Mouse (Mus musculus): ENCODE measurements around the gene Olfr370. TPM values are rescaled to one million over a fixed set of nuclear protein-coding genes. Genes with fewer than 3 reads are reported as not detected.
"Not testable (repeated sequence)": the region's sequence is repeated elsewhere in the genome, so short reads cannot be mapped to it uniquely, and the experiment has no call there.

Olfr370 gene
- polyA plus RNA-seq (2011; ENCODE audit: insufficient read depth, insufficient read length, low replicate concordance, missing spikeins): not detected in 2 replicates

DNA sequence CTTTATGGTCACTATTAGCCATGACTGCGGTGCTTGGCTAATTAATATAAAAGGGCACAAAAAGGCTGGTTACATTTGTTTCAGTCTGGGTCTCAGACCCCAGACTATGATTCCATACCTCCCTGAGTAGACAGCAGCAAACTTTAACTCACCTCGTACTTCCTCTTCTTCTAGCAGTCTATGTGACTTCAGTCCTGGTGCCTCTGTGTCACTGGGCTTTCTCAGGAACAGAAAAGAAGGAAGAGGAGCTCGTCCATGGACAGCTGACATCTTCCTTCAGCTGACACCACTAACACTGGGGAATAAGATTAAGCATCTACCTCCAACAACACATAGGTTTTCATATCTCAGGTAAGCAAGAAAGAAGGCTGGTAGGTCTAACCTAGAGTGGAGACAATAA lies at the start of gene Olfr370:
TSS of gene Olfr370 (plus strand) at position 45 of the 400 bp plus-strand sequence.
- WGBS: 32% methylated on average over 3 of the region's 3 CpGs
- Histone ChIP-seq H3K4me1 (ENCODE audit: control insufficient read depth, insufficient read depth, low read length) (no peaks in the 10 kb centered on the region), H3K27ac (ENCODE audit: control insufficient read depth, insufficient read depth, low read depth, low read length, poor library complexity) (no peak within 1 kb of the TSS), H3K4me3 (replicated peaks; ENCODE audit: control insufficient read depth, low read depth, low read length) (no peak within 1 kb of the TSS)
- TF ChIP-seq CTCF (IDR thresholded peaks at IDR 0.05; ENCODE audit: control insufficient read depth, insufficient read depth, low read length) (no peak), POLR2A (IDR thresholded peaks at IDR 0.05; ENCODE audit: borderline replicate concordance, control insufficient read depth, low read depth, low read length) (no peak)

DNA sequence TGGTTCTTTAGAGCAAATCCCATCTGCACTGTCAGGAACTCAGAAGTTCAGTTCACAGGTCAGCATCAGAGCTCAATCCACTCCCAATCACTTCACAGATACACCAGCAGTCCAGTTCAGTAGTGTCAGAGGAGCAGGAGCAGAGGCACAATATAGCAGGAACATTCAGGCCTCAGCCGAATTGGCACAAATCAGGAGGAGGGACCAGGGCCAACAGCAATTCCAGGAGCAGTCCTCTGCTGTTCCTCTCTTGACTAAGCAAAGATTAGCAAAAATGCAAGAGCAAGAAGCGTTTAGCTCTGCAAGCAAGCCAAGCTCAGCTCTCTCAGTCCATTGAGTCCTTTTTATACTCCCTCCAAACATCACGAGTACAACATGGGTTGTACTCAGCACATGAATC lies 23.9 kb upstream of the Olfr370 start:
- H3K27ac ChIP-seq (ENCODE audit: control insufficient read depth, insufficient read depth, low read depth, low read length, poor library complexity): no peak overlapping the region
- H3K4me1 ChIP-seq (ENCODE audit: control insufficient read depth, insufficient read depth, low read length): no peaks in the 10 kb centered on the region; the same call in 1 of the 2 replicates
- 74% methylated on average over 3 of the region's 3 CpGs for WGBS
- H3K4me3 ChIP-seq (replicated peaks; ENCODE audit: control insufficient read depth, low read depth, low read length): no peak overlapping the region
- TF ChIP-seq CTCF (IDR thresholded peaks at IDR 0.05; ENCODE audit: control insufficient read depth, insufficient read depth, low read length): no peak
- no peak for TF ChIP-seq POLR2A (IDR thresholded peaks at IDR 0.05; ENCODE audit: borderline replicate concordance, control insufficient read depth, low read depth, low read length)

DNA sequence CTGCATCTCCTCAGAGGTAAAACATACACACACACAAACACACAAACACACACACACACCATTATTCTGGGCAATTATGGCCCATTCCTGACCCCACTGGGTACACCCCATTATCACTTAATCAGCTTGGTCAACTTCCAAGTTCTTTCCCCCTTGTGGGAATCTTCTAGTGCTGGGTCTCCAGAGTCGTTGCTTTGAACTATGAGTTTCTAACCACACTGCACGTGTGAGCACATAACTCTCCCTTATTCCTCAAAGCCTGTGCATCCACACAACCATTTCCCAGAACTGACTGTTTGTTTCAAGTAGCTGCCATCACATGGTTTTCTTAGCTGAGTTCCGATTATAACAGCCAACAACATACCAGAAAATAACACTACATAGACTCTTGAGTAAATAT lies 15.1 kb upstream of the Olfr370 start:
- no peak for TF ChIP-seq POLR2A (IDR thresholded peaks at IDR 0.05; ENCODE audit: borderline replicate concordance, control insufficient read depth, low read depth, low read length)
- no peak for TF ChIP-seq CTCF (IDR thresholded peaks at IDR 0.05; ENCODE audit: control insufficient read depth, insufficient read depth, low read length)
- no peak overlapping the region for H3K4me3 ChIP-seq (replicated peaks; ENCODE audit: control insufficient read depth, low read depth, low read length)
- WGBS: 59% methylated on average over 3 of the region's 3 CpGs
- no peak overlapping the region for H3K27ac ChIP-seq (ENCODE audit: control insufficient read depth, insufficient read depth, low read depth, low read length, poor library complexity)
- H3K4me1 ChIP-seq (ENCODE audit: control insufficient read depth, insufficient read depth, low read length): no peaks in the 10 kb centered on the region

- not testable (repeated sequence) for H3K4me1 ChIP-seq (ENCODE audit: control insufficient read depth, insufficient read depth, low read length)
Observed at GRCm38 (mm10) chr8:83520907-83521306, 14.7 kb upstream of the Olfr370 start.

GRCm38 (mm10) chr8:83521310-83521709 lies 14.3 kb upstream of the Olfr370 start:
- WGBS: 30% methylated on average over 1 of the region's 1 CpGs
- Histone ChIP-seq H3K27ac (ENCODE audit: control insufficient read depth, insufficient read depth, low read depth, low read length, poor library complexity) (no peak overlapping the region), H3K4me1 (ENCODE audit: control insufficient read depth, insufficient read depth, low read length) (no peaks in the 10 kb centered on the region), H3K4me3 (replicated peaks; ENCODE audit: control insufficient read depth, low read depth, low read length) (no peak overlapping the region)
- TF ChIP-seq CTCF (IDR thresholded peaks at IDR 0.05; ENCODE audit: control insufficient read depth, insufficient read depth, low read length) (no peak), POLR2A (IDR thresholded peaks at IDR 0.05; ENCODE audit: borderline replicate concordance, control insufficient read depth, low read depth, low read length) (no peak)

More at GRCm38 (mm10) chr8:83520907-83521306, 14.7 kb upstream of the Olfr370 start:
- not testable (repeated sequence) for H3K27ac ChIP-seq (ENCODE audit: control insufficient read depth, insufficient read depth, low read depth, low read length, poor library complexity); H3K4me3 ChIP-seq (replicated peaks; ENCODE audit: control insufficient read depth, low read depth, low read length)
- 78% methylated on average over 3 of the region's 3 CpGs for WGBS

DNA sequence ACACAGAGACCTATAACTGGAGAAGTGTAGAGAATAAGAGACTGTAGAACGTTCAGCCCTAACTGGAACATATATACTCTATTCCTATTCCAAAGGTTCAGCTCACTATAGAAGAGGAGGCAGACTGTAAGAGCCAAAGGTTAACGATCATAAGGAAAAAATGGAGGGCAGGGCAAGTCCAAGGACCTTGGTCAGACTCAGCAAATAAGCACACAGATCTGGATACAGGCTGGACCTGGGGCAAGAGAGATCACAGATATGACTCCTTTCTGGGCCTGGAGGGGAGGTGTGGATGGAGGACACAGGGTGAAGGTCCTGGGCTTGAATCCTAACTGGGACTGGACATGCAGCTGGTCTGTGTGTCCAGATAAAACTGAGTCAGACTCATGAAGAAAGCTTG lies 778 bp upstream of the Olfr370 start:
- TF ChIP-seq CTCF (IDR thresholded peaks at IDR 0.05; ENCODE audit: control insufficient read depth, insufficient read depth, low read length): no peak
- TF ChIP-seq POLR2A (IDR thresholded peaks at IDR 0.05; ENCODE audit: borderline replicate concordance, control insufficient read depth, low read depth, low read length): no peak
- WGBS: 76% methylated on average over 2 of the region's 2 CpGs
- H3K4me3 ChIP-seq (replicated peaks; ENCODE audit: control insufficient read depth, low read depth, low read length): no peak overlapping the region
- H3K4me1 ChIP-seq (ENCODE audit: control insufficient read depth, insufficient read depth, low read length): no peaks in the 10 kb centered on the region
- H3K27ac ChIP-seq (ENCODE audit: control insufficient read depth, insufficient read depth, low read depth, low read length, poor library complexity): no peak overlapping the region

DNA sequence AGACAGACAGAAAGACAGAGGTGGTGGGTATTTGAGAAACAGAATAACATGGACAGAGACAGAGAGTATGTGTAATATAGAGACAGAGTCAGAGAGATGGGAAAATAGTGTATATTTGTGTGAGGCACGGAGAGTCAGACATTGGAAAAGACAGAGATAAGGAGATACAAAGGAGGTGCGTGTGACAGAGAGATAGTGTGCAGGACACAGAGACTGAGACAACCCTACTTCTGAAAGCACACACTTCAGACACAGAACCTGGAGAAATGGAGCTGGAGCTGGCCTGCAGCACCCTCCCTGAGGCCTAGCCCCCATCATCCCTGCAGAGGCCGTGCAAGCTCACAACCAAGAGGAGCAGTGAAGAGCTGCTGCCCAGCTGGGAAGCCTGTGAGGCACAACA lies 27.1 kb downstream of the Olfr370 start:
- H3K4me1 ChIP-seq (ENCODE audit: control insufficient read depth, insufficient read depth, low read length): peaks cover 1% of the 10 kb centered on the region; the same call in 1 of the 2 replicates
- no peak overlapping the region for H3K27ac ChIP-seq (ENCODE audit: control insufficient read depth, insufficient read depth, low read depth, low read length, poor library complexity)
- TF ChIP-seq CTCF (IDR thresholded peaks at IDR 0.05; ENCODE audit: control insufficient read depth, insufficient read depth, low read length): no peak
- WGBS: 60% methylated on average over 3 of the region's 3 CpGs
- no peak overlapping the region for H3K4me3 ChIP-seq (replicated peaks; ENCODE audit: control insufficient read depth, low read depth, low read length)

DNA sequence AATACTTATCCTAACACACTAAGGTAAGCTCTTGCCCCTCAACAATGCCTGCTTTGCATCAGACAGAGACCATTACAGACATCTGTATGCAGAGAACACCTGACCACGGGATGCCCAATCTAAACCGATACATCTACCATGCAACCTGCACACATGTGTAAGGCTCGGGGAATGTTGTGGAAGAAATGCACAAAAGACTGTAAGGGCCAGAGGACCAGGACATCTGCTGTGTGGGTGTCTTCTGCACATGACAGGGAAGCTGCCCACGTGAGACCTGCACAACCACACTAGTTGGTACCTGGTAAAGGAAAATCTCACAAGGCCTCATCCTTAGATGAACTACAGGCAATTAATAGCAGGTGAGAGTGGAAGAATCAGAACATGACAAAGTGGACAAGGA lies 27.7 kb downstream of the Olfr370 start:
- H3K27ac ChIP-seq (ENCODE audit: control insufficient read depth, insufficient read depth, low read depth, low read length, poor library complexity): no peak overlapping the region
- H3K4me1 ChIP-seq (ENCODE audit: control insufficient read depth, insufficient read depth, low read length): peaks cover 1% of the 10 kb centered on the region; the same call in 1 of the 2 replicates
- TF ChIP-seq CTCF (IDR thresholded peaks at IDR 0.05; ENCODE audit: control insufficient read depth, insufficient read depth, low read length): no peak
- TF ChIP-seq POLR2A (IDR thresholded peaks at IDR 0.05; ENCODE audit: borderline replicate concordance, control insufficient read depth, low read depth, low read length): no peak
- no peak overlapping the region for H3K4me3 ChIP-seq (replicated peaks; ENCODE audit: control insufficient read depth, low read depth, low read length)
- WGBS: 75% methylated on average over 4 of the region's 4 CpGs

GRCm38 (mm10) chr8:83565731-83566375 lies 30.3 kb downstream of the Olfr370 start:
- Histone ChIP-seq H3K27ac (ENCODE audit: control insufficient read depth, insufficient read depth, low read depth, low read length, poor library complexity) (no peak overlapping the region), H3K4me1 (ENCODE audit: control insufficient read depth, insufficient read depth, low read length) (peaks cover 3% of the 10 kb centered on the region; the same call in 1 of the 2 replicates), H3K4me3 (replicated peaks; ENCODE audit: control insufficient read depth, low read depth, low read length) (no peak overlapping the region)
- TF ChIP-seq POLR2A (IDR thresholded peaks at IDR 0.05; ENCODE audit: borderline replicate concordance, control insufficient read depth, low read depth, low read length): no peak
- peak; percentile 61 for TF ChIP-seq CTCF (IDR thresholded peaks at IDR 0.05; ENCODE audit: control insufficient read depth, insufficient read depth, low read length)
- WGBS: 79% methylated on average over 9 of the region's 9 CpGs

Data from bone marrow, adult 2 months (tissue).